Mouse (Mus musculus): Measurements from ENCODE around the gene Gm5108. TPM values are rescaled to one million over a fixed set of nuclear protein-coding genes. Genes with fewer than 3 reads are reported as not detected.
A peak's percentile ranks its signal among the peaks of the same experiment; 100 is the strongest.

Gene Gm5108
- polyA plus RNA-seq (2014; fragmentation: Nextera tagmentation; extraction: Ambion mirVana): not detected in 2 replicates

DNA sequence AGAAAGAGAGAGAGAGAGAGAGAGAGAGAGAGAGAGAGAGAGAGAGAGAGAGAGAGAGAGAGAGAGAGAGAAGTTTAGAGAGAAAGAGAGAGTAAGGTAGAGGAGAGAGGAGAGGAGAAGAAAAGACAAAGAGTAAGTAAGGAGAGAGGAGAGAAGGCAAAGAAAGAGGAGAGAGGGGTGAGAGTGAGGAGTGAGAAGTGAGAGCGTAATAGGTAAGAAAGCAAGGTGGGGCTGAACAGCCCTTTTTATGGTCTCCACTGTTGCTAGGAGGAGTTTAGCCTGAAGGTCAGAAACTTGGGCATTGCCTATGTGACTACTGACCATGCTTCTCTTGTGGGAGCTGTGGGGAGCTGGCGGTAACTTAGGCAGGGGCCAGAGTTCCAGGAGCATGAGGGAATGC is at the start of gene Gm5108:
Gm5108 (plus strand) TSS at position 301 of the 400 bp plus-strand sequence.
- Histone ChIP-seq H3K9ac (ENCODE audit: low read length) (no peak within 1 kb of the TSS), H3K27me3 (replicated peaks; ENCODE audit: control insufficient read depth, insufficient read depth, low read length) (no peaks in the 10 kb centered on the region), H3K4me1 (replicated peaks; ENCODE audit: control insufficient read depth, insufficient read depth, low read length) (no peaks in the 10 kb centered on the region), H3K4me2 (ENCODE audit: low read length) (no peak within 1 kb of the TSS), H3K4me3 (ENCODE audit: low read depth, low read length) (no peak within 1 kb of the TSS), H3K9me3 (ENCODE audit: control insufficient read depth, low read length) (no peaks in the 10 kb centered on the region), H3K36me3 (ENCODE audit: control insufficient read depth, insufficient read depth, low read length) (no peaks in the 10 kb centered on the region), H3K27ac (ENCODE audit: low read depth) (no peak within 1 kb of the TSS)
- no peak for ATAC-seq (replicated peaks; ENCODE audit: low FRiP score, low TSS enrichment, low read depth)
- 75% methylated on average over 2 of the region's 2 CpGs for WGBS
- DNase-seq (ENCODE audit: low spot score): no peak

DNA sequence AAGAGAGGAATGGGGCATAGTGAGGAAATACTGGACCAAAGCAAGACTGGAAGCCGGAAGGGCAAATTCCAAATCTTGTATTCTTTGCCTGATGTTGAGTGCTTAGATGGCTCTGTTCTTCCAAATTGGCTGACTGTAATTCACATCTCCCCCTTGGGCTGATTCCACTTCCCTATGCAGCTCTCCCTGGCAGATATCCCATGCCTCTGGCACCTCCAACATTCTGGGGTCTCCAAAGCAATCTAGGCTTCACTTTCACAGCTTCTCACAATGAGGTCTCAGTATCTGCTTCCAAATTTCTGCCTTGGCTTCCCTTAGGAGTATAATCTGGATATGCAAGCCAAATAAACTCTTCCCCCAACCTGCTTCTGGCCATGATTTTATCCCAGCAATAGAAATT is 42.5 kb upstream of the Gm5108 start:
- no peaks in the 10 kb centered on the region for H3K9me3 ChIP-seq (ENCODE audit: control insufficient read depth, low read length)
- H3K9ac ChIP-seq (ENCODE audit: low read length): no peak overlapping the region
- no peak for ATAC-seq (replicated peaks; ENCODE audit: low FRiP score, low TSS enrichment, low read depth)
- H3K4me1 ChIP-seq (replicated peaks; ENCODE audit: control insufficient read depth, insufficient read depth, low read length): no peaks in the 10 kb centered on the region
- H3K36me3 ChIP-seq (ENCODE audit: control insufficient read depth, insufficient read depth, low read length): no peaks in the 10 kb centered on the region
- 90% methylated on average over 1 of the region's 1 CpGs for WGBS
- H3K4me2 ChIP-seq (ENCODE audit: low read length): no peak overlapping the region
- no peak overlapping the region for H3K4me3 ChIP-seq (ENCODE audit: low read depth, low read length)
- DNase-seq (ENCODE audit: low spot score): no peak
- H3K27me3 ChIP-seq (replicated peaks; ENCODE audit: control insufficient read depth, insufficient read depth, low read length): no peaks in the 10 kb centered on the region
- no peak overlapping the region for H3K27ac ChIP-seq (ENCODE audit: low read depth)

DNA sequence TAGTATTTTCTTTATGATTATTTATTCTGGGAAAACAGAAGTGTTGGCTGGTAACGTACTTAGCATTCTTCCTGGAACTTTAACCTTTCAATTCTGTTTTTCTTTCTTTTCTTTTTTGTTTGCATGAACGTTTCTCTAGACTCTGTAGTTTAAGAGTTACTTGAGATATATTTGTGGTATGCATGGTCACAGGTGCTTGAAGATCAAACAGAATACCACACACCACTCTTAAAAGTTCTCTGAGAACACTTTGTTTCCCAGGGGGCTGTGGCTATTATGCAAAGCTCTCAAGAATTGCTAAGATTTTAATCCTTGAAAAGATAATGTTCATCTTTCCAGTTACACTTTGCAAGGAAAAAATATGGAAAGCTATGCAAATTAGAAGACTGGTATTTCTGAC is 36.9 kb upstream of the Gm5108 start:
- DNase-seq (ENCODE audit: low spot score) (no peak), ATAC-seq (replicated peaks; ENCODE audit: low FRiP score, low TSS enrichment, low read depth) (no peak)
- WGBS: 64% methylated on average over 2 of the region's 2 CpGs
- no peak overlapping the region for H3K4me2 ChIP-seq (ENCODE audit: low read length)
- H3K36me3 ChIP-seq (ENCODE audit: control insufficient read depth, insufficient read depth, low read length): no peaks in the 10 kb centered on the region
- no peaks in the 10 kb centered on the region for H3K9me3 ChIP-seq (ENCODE audit: control insufficient read depth, low read length)
- no peak overlapping the region for H3K4me3 ChIP-seq (ENCODE audit: low read depth, low read length)
- no peak overlapping the region for H3K9ac ChIP-seq (ENCODE audit: low read length)
- no peak overlapping the region for H3K27ac ChIP-seq (ENCODE audit: low read depth)
- no peaks in the 10 kb centered on the region for H3K4me1 ChIP-seq (replicated peaks; ENCODE audit: control insufficient read depth, insufficient read depth, low read length)
- no peaks in the 10 kb centered on the region for H3K27me3 ChIP-seq (replicated peaks; ENCODE audit: control insufficient read depth, insufficient read depth, low read length)

DNA sequence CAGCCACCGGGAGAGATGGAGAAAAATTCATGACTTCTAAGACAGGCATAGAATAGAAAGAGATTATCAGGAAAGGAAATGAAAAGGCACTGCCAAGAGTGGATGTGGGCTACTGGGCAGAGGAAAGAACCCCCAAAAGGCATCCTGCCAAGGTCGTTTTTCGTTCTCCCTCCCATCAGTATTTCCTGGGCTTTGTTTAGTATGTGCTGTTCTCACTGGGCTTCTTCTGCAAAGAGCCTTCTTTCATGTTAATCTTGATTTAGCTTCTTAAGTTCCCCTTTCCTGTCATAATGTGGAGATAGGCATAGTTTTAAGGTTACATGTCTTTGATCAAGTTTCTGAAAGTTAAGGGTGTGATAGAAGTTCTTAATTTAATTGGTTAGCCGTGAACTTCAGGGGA is 10.9 kb upstream of the Gm5108 start:
- ATAC-seq (replicated peaks; ENCODE audit: low FRiP score, low TSS enrichment, low read depth): no peak
- WGBS: 55% methylated on average over 4 of the region's 4 CpGs

DNA sequence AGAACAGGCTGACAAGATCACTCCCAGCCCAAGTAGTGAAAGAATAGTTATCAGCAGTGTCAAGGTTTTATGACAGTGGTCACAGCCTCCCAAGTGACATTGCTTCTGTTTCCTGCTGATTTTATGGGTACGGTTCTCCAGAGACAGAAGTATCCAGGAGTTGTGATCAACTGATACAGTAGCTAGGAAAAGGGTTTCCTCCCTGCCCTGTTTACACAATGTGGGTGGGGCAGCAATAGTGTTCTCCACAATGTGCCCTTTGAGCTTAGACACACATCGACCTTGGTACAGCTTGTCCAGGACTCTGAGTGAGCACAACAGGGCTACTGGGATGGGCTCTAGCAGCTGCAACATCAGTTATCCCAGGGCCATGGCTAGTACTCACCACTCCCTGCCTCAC is 9.8 kb upstream of the Gm5108 start:
- H3K27me3 ChIP-seq (replicated peaks; ENCODE audit: control insufficient read depth, insufficient read depth, low read length): no peaks in the 10 kb centered on the region
- H3K4me2 ChIP-seq (ENCODE audit: low read length): no peak overlapping the region
- peak; percentile 57 for DNase-seq (ENCODE audit: low spot score)
- WGBS: 39% methylated on average over 2 of the region's 2 CpGs
- no peak overlapping the region for H3K4me3 ChIP-seq (ENCODE audit: low read depth, low read length)
- no peak overlapping the region for H3K9ac ChIP-seq (ENCODE audit: low read length)
- H3K4me1 ChIP-seq (replicated peaks; ENCODE audit: control insufficient read depth, insufficient read depth, low read length): no peaks in the 10 kb centered on the region
- ATAC-seq (replicated peaks; ENCODE audit: low FRiP score, low TSS enrichment, low read depth): peak; percentile 94
- no peaks in the 10 kb centered on the region for H3K9me3 ChIP-seq (ENCODE audit: control insufficient read depth, low read length)
- H3K27ac ChIP-seq (ENCODE audit: low read depth): no peak overlapping the region
- H3K36me3 ChIP-seq (ENCODE audit: control insufficient read depth, insufficient read depth, low read length): no peaks in the 10 kb centered on the region

More for the DNA sequence above, 10.9 kb upstream of the Gm5108 start:
- Histone ChIP-seq H3K4me1 (replicated peaks; ENCODE audit: control insufficient read depth, insufficient read depth, low read length) (no peaks in the 10 kb centered on the region), H3K9ac (ENCODE audit: low read length) (no peak overlapping the region), H3K27me3 (replicated peaks; ENCODE audit: control insufficient read depth, insufficient read depth, low read length) (no peaks in the 10 kb centered on the region), H3K27ac (ENCODE audit: low read depth) (no peak overlapping the region), H3K9me3 (ENCODE audit: control insufficient read depth, low read length) (no peaks in the 10 kb centered on the region), H3K36me3 (ENCODE audit: control insufficient read depth, insufficient read depth, low read length) (no peaks in the 10 kb centered on the region), H3K4me3 (ENCODE audit: low read depth, low read length) (no peak overlapping the region), H3K4me2 (ENCODE audit: low read length) (no peak overlapping the region)
- no peak for DNase-seq (ENCODE audit: low spot score)

DNA sequence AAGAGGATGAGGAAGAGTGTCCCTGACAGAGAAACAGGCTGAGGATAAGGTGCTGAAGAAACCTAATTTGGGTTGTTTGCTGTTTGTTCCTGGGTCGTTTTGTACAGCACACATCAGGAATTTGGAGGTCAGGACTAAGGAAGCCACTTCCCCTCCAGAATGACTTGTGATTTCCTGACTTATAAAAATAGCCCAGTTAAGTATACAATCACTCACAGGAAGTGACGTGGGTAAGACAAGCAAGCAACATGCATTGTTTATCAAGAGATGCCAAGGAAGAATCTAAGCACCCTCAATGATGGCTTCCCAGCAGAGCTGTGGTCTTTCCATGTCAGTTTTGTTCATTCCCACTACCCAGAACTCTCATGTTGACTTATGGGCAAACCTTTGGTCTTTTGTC is 1.7 kb downstream of the Gm5108 start:
- no peak overlapping the region for H3K4me2 ChIP-seq (ENCODE audit: low read length)
- WGBS: 44% methylated on average over 2 of the region's 2 CpGs
- no peak overlapping the region for H3K27ac ChIP-seq (ENCODE audit: low read depth)
- H3K4me3 ChIP-seq (ENCODE audit: low read depth, low read length): no peak overlapping the region
- no peaks in the 10 kb centered on the region for H3K9me3 ChIP-seq (ENCODE audit: control insufficient read depth, low read length)
- ATAC-seq (replicated peaks; ENCODE audit: low FRiP score, low TSS enrichment, low read depth) (no peak), DNase-seq (ENCODE audit: low spot score) (no peak)
- H3K36me3 ChIP-seq (ENCODE audit: control insufficient read depth, insufficient read depth, low read length): no peaks in the 10 kb centered on the region
- H3K9ac ChIP-seq (ENCODE audit: low read length): no peak overlapping the region
- no peaks in the 10 kb centered on the region for H3K27me3 ChIP-seq (replicated peaks; ENCODE audit: control insufficient read depth, insufficient read depth, low read length)
- no peaks in the 10 kb centered on the region for H3K4me1 ChIP-seq (replicated peaks; ENCODE audit: control insufficient read depth, insufficient read depth, low read length)

DNA sequence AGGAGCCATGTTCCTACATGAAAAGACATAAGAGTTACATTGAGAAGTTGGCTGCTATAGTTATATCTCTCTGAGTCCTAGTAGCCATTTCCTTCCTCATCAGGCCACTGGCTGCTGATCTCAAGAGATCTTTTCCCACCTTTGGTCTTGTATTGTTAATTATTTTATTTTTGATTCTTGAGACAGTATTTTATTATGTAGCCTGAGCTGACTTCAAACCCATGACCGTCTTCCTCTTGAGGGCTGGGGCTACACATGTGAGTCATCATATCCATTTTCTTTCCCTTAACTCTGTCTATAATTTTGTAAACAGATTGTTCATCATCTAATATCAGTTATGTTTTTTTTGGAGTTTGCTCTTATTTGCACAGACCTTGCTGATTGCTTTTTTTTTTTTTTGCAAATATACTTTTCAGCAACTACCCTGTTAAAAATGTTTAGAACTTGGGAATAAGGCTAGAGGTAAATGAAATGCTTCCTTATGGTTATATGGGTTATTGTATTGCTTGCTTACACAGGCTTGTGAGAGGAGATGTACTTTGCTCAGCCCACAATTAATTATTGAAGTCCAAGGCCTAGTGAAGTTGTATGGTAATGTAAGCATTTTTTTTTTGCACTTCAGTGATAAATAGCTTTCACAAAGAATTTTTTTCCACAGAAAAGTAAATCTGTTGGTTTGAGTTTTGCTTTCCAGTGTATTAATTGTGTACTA is 2.8 kb downstream of the Gm5108 start:
- Histone ChIP-seq H3K27ac (ENCODE audit: low read depth) (no peak overlapping the region), H3K4me3 (ENCODE audit: low read depth, low read length) (no peak overlapping the region), H3K4me2 (ENCODE audit: low read length) (no peak overlapping the region), H3K9me3 (ENCODE audit: control insufficient read depth, low read length) (no peaks in the 10 kb centered on the region), H3K27me3 (replicated peaks; ENCODE audit: control insufficient read depth, insufficient read depth, low read length) (no peaks in the 10 kb centered on the region), H3K36me3 (ENCODE audit: control insufficient read depth, insufficient read depth, low read length) (no peaks in the 10 kb centered on the region), H3K4me1 (replicated peaks; ENCODE audit: control insufficient read depth, insufficient read depth, low read length) (no peaks in the 10 kb centered on the region), H3K9ac (ENCODE audit: low read length) (no peak overlapping the region)
- DNase-seq (ENCODE audit: low spot score) (no peak), ATAC-seq (replicated peaks; ENCODE audit: low FRiP score, low TSS enrichment, low read depth) (no peak)
- WGBS: 71% methylated on average over 1 of the region's 1 CpGs

DNA sequence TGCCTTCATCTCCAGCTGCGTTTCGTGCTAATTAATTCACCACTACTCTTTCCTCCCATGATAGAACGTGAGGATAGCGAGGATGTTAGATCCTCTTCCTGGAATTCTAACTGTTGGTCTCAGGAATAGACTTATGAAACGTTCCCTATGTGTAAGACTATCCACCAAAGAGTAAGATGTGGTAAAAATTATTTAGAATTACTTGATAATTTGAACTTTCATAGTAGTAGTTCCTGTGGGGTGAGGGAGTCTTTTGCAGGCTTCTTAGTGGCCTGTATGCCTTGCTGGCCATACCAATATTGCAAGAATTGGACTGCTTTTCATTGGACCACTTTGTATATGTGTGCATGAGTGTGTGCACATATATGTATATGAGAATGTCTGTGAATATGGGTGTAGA is 4.9 kb downstream of the Gm5108 start, which contains the start of gene Gm21905:
Gm21905 (minus strand) TSS at position 101 of the 400 bp plus-strand sequence.
- DNase-seq (ENCODE audit: low spot score) (no peak), ATAC-seq (replicated peaks; ENCODE audit: low FRiP score, low TSS enrichment, low read depth) (no peak)
- no peaks in the 10 kb centered on the region for H3K36me3 ChIP-seq (ENCODE audit: control insufficient read depth, insufficient read depth, low read length)
- no peaks in the 10 kb centered on the region for H3K27me3 ChIP-seq (replicated peaks; ENCODE audit: control insufficient read depth, insufficient read depth, low read length)
- WGBS: 84% methylated on average over 5 of the region's 5 CpGs
- H3K27ac ChIP-seq (ENCODE audit: low read depth): no peak within 1 kb of the TSS
- H3K4me3 ChIP-seq (ENCODE audit: low read depth, low read length): no peak within 1 kb of the TSS
- H3K9ac ChIP-seq (ENCODE audit: low read length): no peak within 1 kb of the TSS
- no peak within 1 kb of the TSS for H3K4me2 ChIP-seq (ENCODE audit: low read length)
- no peaks in the 10 kb centered on the region for H3K4me1 ChIP-seq (replicated peaks; ENCODE audit: control insufficient read depth, insufficient read depth, low read length)
- H3K9me3 ChIP-seq (ENCODE audit: control insufficient read depth, low read length): no peaks in the 10 kb centered on the region

DNA sequence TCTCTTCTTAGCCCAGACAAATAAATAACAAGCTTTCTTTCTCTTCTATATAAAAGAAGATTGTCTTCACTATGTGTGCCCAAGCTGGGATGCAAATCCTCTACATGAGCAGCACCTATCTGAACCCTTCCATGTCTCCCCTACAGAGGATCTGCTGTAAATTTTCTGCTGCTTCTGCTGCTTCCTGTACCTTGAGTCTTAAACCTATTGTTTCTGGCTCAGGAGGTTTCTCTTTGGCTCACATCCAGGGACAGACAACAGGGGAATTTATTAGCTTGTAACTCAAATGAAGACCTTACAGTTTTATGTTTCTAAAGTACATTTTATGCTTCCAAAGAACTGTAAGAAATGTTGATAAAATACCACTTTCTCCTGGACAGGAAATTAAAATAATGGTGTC is 5.5 kb downstream of the Gm5108 start:
- Histone ChIP-seq H3K9me3 (ENCODE audit: control insufficient read depth, low read length) (no peaks in the 10 kb centered on the region), H3K4me2 (ENCODE audit: low read length) (no peak overlapping the region), H3K36me3 (ENCODE audit: control insufficient read depth, insufficient read depth, low read length) (no peaks in the 10 kb centered on the region), H3K9ac (ENCODE audit: low read length) (no peak overlapping the region), H3K27ac (ENCODE audit: low read depth) (no peak overlapping the region), H3K27me3 (replicated peaks; ENCODE audit: control insufficient read depth, insufficient read depth, low read length) (no peaks in the 10 kb centered on the region), H3K4me3 (ENCODE audit: low read depth, low read length) (no peak overlapping the region), H3K4me1 (replicated peaks; ENCODE audit: control insufficient read depth, insufficient read depth, low read length) (no peaks in the 10 kb centered on the region)
- DNase-seq (ENCODE audit: low spot score) (no peak), ATAC-seq (replicated peaks; ENCODE audit: low FRiP score, low TSS enrichment, low read depth) (no peak)

Data from intestine, embryonic 14.5 days (tissue).